Comparison of ENCODE assay signal across 24 mouse cellular contexts in the genomic region with DNA sequence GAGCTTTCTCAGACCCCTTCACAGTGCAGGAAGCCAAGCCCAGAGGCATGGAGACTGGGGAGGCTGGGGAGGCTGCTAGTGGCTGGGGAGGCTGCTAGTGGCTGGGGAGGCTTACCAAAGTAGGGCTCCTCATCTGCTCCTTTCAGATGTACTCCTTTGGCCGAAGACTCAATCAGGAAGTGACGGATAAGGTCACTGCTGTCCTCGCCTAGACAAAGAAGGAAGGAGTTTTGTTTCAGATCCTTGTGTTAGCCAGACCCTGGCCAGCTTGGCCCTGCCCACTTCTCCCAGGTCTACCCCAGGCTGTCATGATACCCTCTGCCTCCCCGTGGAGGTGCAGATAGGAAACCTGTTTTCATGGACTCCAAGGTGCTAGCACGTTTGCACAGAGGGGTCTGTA. TPM values are rescaled to one million over a fixed set of nuclear protein-coding genes. Genes with fewer than 3 reads are reported as not detected.
A peak's percentile ranks its signal among the peaks of the same experiment; 100 is the strongest.
DNase-seq lines count a peak whose midpoint lies in the region; ATAC-seq lines count a peak whose summit lies in the region.
"Had no signal": no experiment of that assay in that cellular context is flagged by ENCODE, and none has a peak within 500 bp of the region (broad histone marks: within the 10 kb centered on the region; RNA-seq: fewer than 3 reads in every experiment).

No protein-coding gene starts in this region.

- no peak overlapping the region for H3K4me3 ChIP-seq in heart, embryonic 12.5 days
- H3K4me3 ChIP-seq in embryonic facial prominence, embryonic 10.5 days, result no peak overlapping the region
- H3K4me3 ChIP-seq: forebrain, embryonic 12.5 days; hindbrain, embryonic 13.5 days; megakaryocyte, embryonic 14.5 days; neural tube, embryonic 15.5 days; stomach, embryonic 15.5 days had no signal

- H3K4me1 ChIP-seq in heart, embryonic 12.5 days (replicated peaks), result peaks cover 14% of the 10 kb centered on the region; the same call in 1 of the 2 replicates
- peaks cover 85% of the 10 kb centered on the region for H3K4me1 ChIP-seq in embryonic facial prominence, embryonic 10.5 days
- H3K4me1 ChIP-seq: megakaryocyte, embryonic 14.5 days had no signal

- no peaks in the 10 kb centered on the region for H3K36me3 ChIP-seq in heart, embryonic 12.5 days
- no peaks in the 10 kb centered on the region for H3K36me3 ChIP-seq in embryonic facial prominence, embryonic 10.5 days (replicated peaks)
- H3K36me3 ChIP-seq: forebrain, embryonic 12.5 days; hindbrain, embryonic 13.5 days; neural tube, embryonic 15.5 days; stomach, embryonic 15.5 days had no signal

- no peak overlapping the region for H3K4me2 ChIP-seq in heart, embryonic 12.5 days
- H3K4me2 ChIP-seq: forebrain, embryonic 12.5 days; hindbrain, embryonic 13.5 days; neural tube, embryonic 15.5 days; stomach, embryonic 15.5 days had no signal

- H3K9ac ChIP-seq in heart, embryonic 12.5 days, result 0 out of 2 replicates have a peak overlapping the region, but pooled peaks have one; percentile 2
- H3K9ac ChIP-seq: forebrain, embryonic 12.5 days; hindbrain, embryonic 13.5 days; neural tube, embryonic 15.5 days; stomach, embryonic 15.5 days had no signal

- no peaks in the 10 kb centered on the region for H3K9me3 ChIP-seq in heart, embryonic 12.5 days (replicated peaks)
- H3K9me3 ChIP-seq in embryonic facial prominence, embryonic 10.5 days, result no peaks in the 10 kb centered on the region
- H3K9me3 ChIP-seq: forebrain, embryonic 12.5 days; hindbrain, embryonic 13.5 days; megakaryocyte, embryonic 14.5 days; neural tube, embryonic 15.5 days; stomach, embryonic 15.5 days had no signal

- H3K27me3 ChIP-seq in heart, embryonic 12.5 days (replicated peaks), result no peaks in the 10 kb centered on the region
- H3K27me3 ChIP-seq in embryonic facial prominence, embryonic 10.5 days (replicated peaks; ENCODE audit: low read depth, poor library complexity, severe bottlenecking), result no peaks in the 10 kb centered on the region
- H3K27me3 ChIP-seq: forebrain, embryonic 12.5 days; neural tube, embryonic 15.5 days; stomach, embryonic 15.5 days had no signal

- intact Hi-C loops in heart, postnatal 10 days (cut with DNase I), result no loop called here
- intact Hi-C loops in left cerebral cortex, postnatal 36 days (cut with DNase I), result no loop called here

- 49% methylated on average over 5 of the region's 5 CpGs for WGBS in heart, embryonic 12.5 days
- 61% methylated on average over 5 of the region's 5 CpGs for WGBS in embryonic facial prominence, embryonic 10.5 days

- H3K27ac ChIP-seq in heart, embryonic 12.5 days (ENCODE audit: poor library complexity, severe bottlenecking), result no peak overlapping the region
- H3K27ac ChIP-seq in embryonic facial prominence, embryonic 10.5 days (replicated peaks), result peak overlapping the region; percentile 91
- H3K27ac ChIP-seq: forebrain, embryonic 12.5 days; hindbrain, embryonic 13.5 days; neural tube, embryonic 15.5 days; stomach, embryonic 15.5 days had no signal

- no peak for DNase-seq in heart, postnatal 10 days
- no peak for DNase-seq in embryonic facial prominence, embryonic 10.5 days (ENCODE audit: low spot score)
- no peak for DNase-seq in ovary, adult 18-20 months (ENCODE audit: low spot score)
- no peak for DNase-seq in Muller cell, postnatal 12 days (ENCODE audit: inconsistent ontology term)
- DNase-seq in left cerebral cortex, postnatal 36 days (ENCODE audit: low spot score in 2 of 2), result no peak
- DNase-seq: adrenal gland, postnatal 36 days; cerebellum, adult 9-10 months; gastrocnemius, postnatal 36 days; heart, postnatal 14 days; kidney, adult 2 months; kidney, postnatal 10 days; lung, adult 18-20 months; lung, postnatal 10 days; midbrain, embryonic 14.5 days; thymus, postnatal 25 days had no signal

- no peak; the same call in 1 of the 2 replicates for ATAC-seq in heart, embryonic 12.5 days (ENCODE audit: insufficient number of reproducible peaks, low FRiP score)
- ATAC-seq in granulocyte monocyte progenitor cell, adult 5-6 weeks (replicated peaks; ENCODE audit: poor library complexity, severe bottlenecking), result peak; percentile 86
- peak; percentile 86 for ATAC-seq in megakaryocyte, adult 5-6 weeks (ENCODE audit: poor library complexity, severe bottlenecking)
- ATAC-seq: CD4-positive, CD25-positive, alpha-beta regulatory T cell, adult 4 months had no signal

RNA-seq across cellular contexts. Expression of a gene that starts 15.3 kb away (rescaled TPM):
- polyA plus RNA-seq in heart, embryonic 12.5 days (2016; fragmentation: Nextera tagmentation; extraction: Ambion mirVana), result 0.05 and 0.11 TPM in 2 replicates
- total RNA-seq in heart, postnatal 10 days (2021), result under 1 TPM; 0.12 TPM
- 0.96 and 1.0 TPM in 2 replicates for polyA plus RNA-seq in embryonic facial prominence, embryonic 10.5 days (2016; fragmentation: Nextera tagmentation; extraction: Ambion mirVana)
- 2.8 and 3.0 TPM in 2 replicates for total RNA-seq in granulocyte monocyte progenitor cell, adult 5-6 weeks (2014; fragmentation: Nextera tagmentation)
- 0.62 and 3.1 TPM in 2 replicates for total RNA-seq in granulocyte monocyte progenitor cell, adult 5-6 weeks (2017)
- total RNA-seq in megakaryocyte, adult 5-6 weeks (2015), result 7.4 and 8.6 TPM in 2 replicates
- total RNA-seq in megakaryocyte, adult 5-6 weeks (2017), result 4.1 and 4.6 TPM in 2 replicates
- under 1 TPM; 0.45 to 0.54 TPM for total RNA-seq in left cerebral cortex, postnatal 36 days (2021)
- total RNA-seq: gastrocnemius, postnatal 36 days had no signal

RNA-seq across cellular contexts. Expression of a gene that starts 32.7 kb away (rescaled TPM):
- 371 and 382 TPM in 2 replicates for polyA plus RNA-seq in heart, embryonic 12.5 days (2016; fragmentation: Nextera tagmentation; extraction: Ambion mirVana)
- total RNA-seq in heart, postnatal 10 days (2021), result 100 to 1,000 TPM; 192 to 218 TPM
- 658 and 684 TPM in 2 replicates for polyA plus RNA-seq in embryonic facial prominence, embryonic 10.5 days (2016; fragmentation: Nextera tagmentation; extraction: Ambion mirVana)
- 236 and 288 TPM in 2 replicates for total RNA-seq in granulocyte monocyte progenitor cell, adult 5-6 weeks (2014; fragmentation: Nextera tagmentation)
- 279 and 410 TPM in 2 replicates for total RNA-seq in granulocyte monocyte progenitor cell, adult 5-6 weeks (2017)
- 16.0 and 17.3 TPM in 2 replicates for total RNA-seq in megakaryocyte, adult 5-6 weeks (2015)
- 31.3 and 33.3 TPM in 2 replicates for total RNA-seq in megakaryocyte, adult 5-6 weeks (2017)
- 10 to 100 TPM; 72.0 to 90.9 TPM for total RNA-seq in left cerebral cortex, postnatal 36 days (2021)

RNA-seq across cellular contexts. Expression of a gene that starts 49.8 kb away (rescaled TPM):
- 196 and 201 TPM in 2 replicates for polyA plus RNA-seq in heart, embryonic 12.5 days (2016; fragmentation: Nextera tagmentation; extraction: Ambion mirVana)
- 10 to 100 TPM; 53.3 to 57.0 TPM for total RNA-seq in heart, postnatal 10 days (2021)
- 332 and 336 TPM in 2 replicates for polyA plus RNA-seq in embryonic facial prominence, embryonic 10.5 days (2016; fragmentation: Nextera tagmentation; extraction: Ambion mirVana)
- total RNA-seq in granulocyte monocyte progenitor cell, adult 5-6 weeks (2014; fragmentation: Nextera tagmentation), result 216 and 220 TPM in 2 replicates
- total RNA-seq in granulocyte monocyte progenitor cell, adult 5-6 weeks (2017), result 674 and 681 TPM in 2 replicates
- 299 and 310 TPM in 2 replicates for total RNA-seq in megakaryocyte, adult 5-6 weeks (2015)
- total RNA-seq in megakaryocyte, adult 5-6 weeks (2017), result 694 and 703 TPM in 2 replicates
- total RNA-seq in left cerebral cortex, postnatal 36 days (2021), result 1 to 10 TPM in 1 of 2 experiments, under 1 TPM in 1; 0.66 to 1.8 TPM

Comparison
In these comparisons a context has a peak if more than half of its experiments do, and no peak if none do; other contexts are left out.
1. RNA of a gene that starts 49.8 kb away (total RNA-seq): 299 to 703 TPM in megakaryocyte, adult 5-6 weeks, 216 to 681 TPM in granulocyte monocyte progenitor cell, adult 5-6 weeks and 53.3 to 57.0 TPM in heart, postnatal 10 days; 0.66 to 1.8 TPM in left cerebral cortex, postnatal 36 days; every median in the first group is over 10 times any median in the second.